Mouse (Mus musculus) adrenal gland, adult 8-10 months (tissue): Measurements from ENCODE around the gene Cbfa2t2. TPM values are rescaled to one million over a fixed set of nuclear protein-coding genes. Genes with fewer than 3 reads are reported as not detected.

Experiments
- DNase-seq: peaks from one replicate; pipeline ENCODE4 v3.0.0; 2022
- total RNA-seq, 4 experiments: library from RNA; stranded (reverse); gene quantifications; 2 replicates each; pipeline ENCODE4 v1.2.4; 2022

The Cbfa2t2 gene
- 10 to 100 TPM; 34.0 to 55.4 (median 43.4) TPM for total RNA-seq

- DNase-seq, result peak; percentile 61
These were observed at the start of gene Cbfa2t2 for GRCm38 (mm10) chr2:154436458-154437190. Cbfa2t2 (plus strand) TSS chr2:154436481.

GRCm38 (mm10) chr2:154390180-154390964 is 45.9 kb upstream of the Cbfa2t2 start:
- DNase-seq, result peak; percentile 95

GRCm38 (mm10) chr2:154394602-154395001 is 41.7 kb upstream of the Cbfa2t2 start:
- no peak for DNase-seq

- no peak for DNase-seq
These were observed 39.8 kb upstream of the Cbfa2t2 start for GRCm38 (mm10) chr2:154396529-154396928.

GRCm38 (mm10) chr2:154398267-154398666 is 38.0 kb upstream of the Cbfa2t2 start:
- DNase-seq, result no peak

- no peak for DNase-seq
These were observed 37.0 kb upstream of the Cbfa2t2 start for GRCm38 (mm10) chr2:154399325-154399724.

- no peak for DNase-seq
These were observed 34.3 kb upstream of the Cbfa2t2 start for GRCm38 (mm10) chr2:154401976-154402375.

GRCm38 (mm10) chr2:154402811-154403210 is 33.5 kb upstream of the Cbfa2t2 start:
- peak; percentile 43 for DNase-seq

GRCm38 (mm10) chr2:154405447-154405994 is 30.8 kb upstream of the Cbfa2t2 start:
- no peak for DNase-seq

- DNase-seq, result peak; percentile 29
These were observed 29.1 kb upstream of the Cbfa2t2 start for GRCm38 (mm10) chr2:154407063-154407642.

GRCm38 (mm10) chr2:154407643-154408445 is 28.4 kb upstream of the Cbfa2t2 start, which contains the start of gene Snta1:
Snta1 (minus strand) TSS chr2:154408099.
- peak; percentile 83 for DNase-seq

GRCm38 (mm10) chr2:154410355-154410754 is 25.9 kb upstream of the Cbfa2t2 start:
- no peak for DNase-seq

GRCm38 (mm10) chr2:154412018-154412666 is 24.1 kb upstream of the Cbfa2t2 start:
- no peak for DNase-seq

GRCm38 (mm10) chr2:154417107-154417506 is 19.2 kb upstream of the Cbfa2t2 start:
- peak; percentile 47 for DNase-seq

GRCm38 (mm10) chr2:154418001-154418400 is 18.3 kb upstream of the Cbfa2t2 start:
- no peak for DNase-seq

GRCm38 (mm10) chr2:154419631-154420515 is 16.4 kb upstream of the Cbfa2t2 start:
- no peak for DNase-seq

GRCm38 (mm10) chr2:154420942-154421731 is 15.1 kb upstream of the Cbfa2t2 start:
- no peak for DNase-seq

- DNase-seq, result no peak
These were observed 14.1 kb upstream of the Cbfa2t2 start for GRCm38 (mm10) chr2:154422181-154422580.

GRCm38 (mm10) chr2:154423548-154423947 is 12.7 kb upstream of the Cbfa2t2 start:
- DNase-seq, result no peak

GRCm38 (mm10) chr2:154425522-154425921 is 10.8 kb upstream of the Cbfa2t2 start:
- DNase-seq, result no peak
